Mouse (Mus musculus) ES-Bruce4 (cell line): Measurements from ENCODE around the gene Taar2.

Source experiments
- CTCF ChIP-seq: IDR thresholded peaks from one replicate; pipeline ENCODE4 v1.8.1; 2011; ENCODE audit warnings: low read depth, low read length
- EP300 ChIP-seq: IDR thresholded peaks from 2 replicates; pipeline ENCODE4 v1.6.1; 2011; ENCODE audit warnings: low read depth, low read length; ENCODE audit not compliant: insufficient read depth

- TF ChIP-seq CTCF (no peak), EP300 (no peak)
Measured at GRCm38 (mm10) chr10:23895376-23895775, 43.0 kb upstream of the Taar2 start.
